Mouse (Mus musculus): ENCODE measurements around the gene Cdyl. TPM values are rescaled to one million over a fixed set of nuclear protein-coding genes. Genes with fewer than 3 reads are reported as not detected.

The Cdyl gene
- polyA plus RNA-seq, 2 experiments, result 7.9 to 10.4 TPM

DNA sequence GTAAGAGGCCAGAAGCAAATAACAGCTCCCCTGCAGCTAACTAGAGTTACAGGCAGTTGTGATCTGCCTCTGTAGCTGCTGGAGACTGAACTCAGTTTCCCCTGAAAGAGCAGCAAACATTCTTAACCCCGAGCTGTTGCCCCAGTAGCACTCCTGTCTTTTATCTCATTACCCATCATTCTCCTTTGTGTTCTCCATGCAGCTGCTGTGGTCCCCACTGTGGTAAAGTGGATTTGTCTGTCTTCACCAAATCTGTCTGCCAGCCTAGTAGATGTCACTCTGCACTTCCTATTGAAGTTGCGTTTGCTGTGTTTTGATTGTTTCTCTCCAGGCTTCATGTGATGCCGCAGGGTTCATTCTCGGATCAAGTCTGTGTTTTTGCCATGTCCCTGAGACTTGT is 130.8 kb downstream of the Cdyl start:
- H3K4me2 ChIP-seq (ENCODE audit: low read depth), result no peak overlapping the region
- 60% methylated on average over 4 of the region's 4 CpGs for WGBS (ENCODE audit: insufficient replicate concordance)

DNA sequence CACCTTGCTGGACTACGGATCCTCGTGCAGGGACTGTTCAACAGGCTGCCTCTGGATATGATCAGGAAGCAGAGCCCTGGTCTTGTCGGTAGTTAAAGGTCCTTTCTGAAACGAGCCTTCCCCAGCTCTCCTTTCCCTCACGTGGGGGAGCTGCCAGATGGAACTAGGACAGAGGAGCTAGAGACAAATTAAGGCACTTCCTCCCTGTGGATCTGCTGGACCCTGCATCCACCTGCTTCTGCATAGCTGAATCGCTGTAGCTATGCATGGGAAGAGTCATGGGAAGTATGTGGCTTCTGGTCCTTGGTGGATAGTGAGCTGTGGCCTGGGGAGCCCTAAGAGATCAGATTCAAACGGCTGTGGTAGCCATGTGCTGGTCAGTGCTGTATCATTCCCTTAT is 134.7 kb downstream of the Cdyl start:
- Histone ChIP-seq H3K4me2 (ENCODE audit: low read depth) (peak overlapping the region; percentile 81), H3K27me3 (ENCODE audit: control insufficient read depth, insufficient read depth, low read length) (no peaks in the 10 kb centered on the region), H3K36me3 (replicated peaks; ENCODE audit: control insufficient read depth, insufficient read depth, low read depth) (no peaks in the 10 kb centered on the region), H3K4me3 (ENCODE audit: insufficient read depth in 1 of 2, low read depth in 2 of 2, low read length in 2 of 2) (no peak overlapping the region), H3K9me3 (ENCODE audit: control insufficient read depth, low read length) (no peaks in the 10 kb centered on the region), H3K27ac (peak overlapping the region; percentile 84), H3K9ac (replicated peaks) (peak overlapping the region; percentile 10; the same call in 1 of the 2 replicates), H3K4me1 (replicated peaks; ENCODE audit: control insufficient read depth in 2 of 2, insufficient read depth in 2 of 2, low read length in 1 of 2) (peaks cover 50 to 64% of the 10 kb centered on the region in 2 experiments)
- 46% methylated on average over 7 of the region's 7 CpGs for WGBS (ENCODE audit: insufficient replicate concordance)
- no peak for DNase-seq (ENCODE audit: low read depth in 3 of 3, low spot score in 3 of 3)
- no peak for ATAC-seq (ENCODE audit: insufficient read depth)
- TF ChIP-seq EP300 (IDR thresholded peaks at IDR 0.05; ENCODE audit: low read depth) (no peak), CTCF (IDR thresholded peaks at IDR 0.05; ENCODE audit: low read depth) (no peak)

More for the DNA sequence above, 130.8 kb downstream of the Cdyl start:
- DNase-seq (ENCODE audit: low read depth in 3 of 3, low spot score in 3 of 3) (no peak), ATAC-seq (ENCODE audit: insufficient read depth) (no peak)
- Histone ChIP-seq H3K27me3 (ENCODE audit: control insufficient read depth, insufficient read depth, low read length) (no peaks in the 10 kb centered on the region), H3K4me3 (ENCODE audit: insufficient read depth in 1 of 2, low read depth in 2 of 2, low read length in 2 of 2) (no peak overlapping the region), H3K9me3 (ENCODE audit: control insufficient read depth, low read length) (no peaks in the 10 kb centered on the region), H3K9ac (replicated peaks) (no peak overlapping the region), H3K4me1 (replicated peaks; ENCODE audit: control insufficient read depth in 2 of 2, insufficient read depth in 2 of 2, low read length in 1 of 2) (peaks cover 49 to 52% of the 10 kb centered on the region in 2 experiments), H3K27ac (no peak overlapping the region), H3K36me3 (replicated peaks; ENCODE audit: control insufficient read depth, insufficient read depth, low read depth) (no peaks in the 10 kb centered on the region)
- TF ChIP-seq CTCF (IDR thresholded peaks at IDR 0.05; ENCODE audit: low read depth), result no peak
- TF ChIP-seq EP300 (IDR thresholded peaks at IDR 0.05; ENCODE audit: low read depth), result no peak

DNA sequence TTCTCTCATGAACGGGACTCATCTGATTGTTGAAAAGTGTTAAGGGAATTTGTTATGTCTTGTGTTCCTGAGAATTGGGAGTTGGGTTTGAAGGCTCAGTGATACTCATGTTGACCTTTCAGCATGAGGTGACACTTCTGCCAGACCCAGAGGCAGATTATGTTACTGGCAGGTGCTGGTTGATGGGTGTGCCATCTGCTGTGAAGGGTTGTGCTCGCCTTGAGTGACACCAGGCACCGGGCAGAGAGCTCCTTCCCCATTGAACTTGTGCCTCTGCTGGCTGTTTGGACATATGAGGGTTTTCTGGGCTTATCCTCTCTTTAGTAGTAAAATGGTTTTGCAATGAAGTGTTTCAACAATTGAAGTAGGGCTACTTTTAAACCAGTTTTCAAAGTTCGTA is 135.1 kb downstream of the Cdyl start:
- peak overlapping the region; percentile 84 for H3K27ac ChIP-seq
- peak overlapping the region; percentile 81 for H3K4me2 ChIP-seq (ENCODE audit: low read depth)
- ATAC-seq (ENCODE audit: insufficient read depth), result peak; percentile 58
- H3K27me3 ChIP-seq (ENCODE audit: control insufficient read depth, insufficient read depth, low read length), result no peaks in the 10 kb centered on the region
- WGBS (ENCODE audit: insufficient replicate concordance), result 42% methylated on average over 4 of the region's 4 CpGs
- peak overlapping the region; percentile 10 for H3K9ac ChIP-seq (replicated peaks)
- DNase-seq (ENCODE audit: low read depth in 3 of 3, low spot score in 3 of 3), result peak in 1 of 3 experiments; percentile 42
- TF ChIP-seq EP300 (IDR thresholded peaks at IDR 0.05; ENCODE audit: low read depth) (no peak), CTCF (IDR thresholded peaks at IDR 0.05; ENCODE audit: low read depth) (no peak)
- no peaks in the 10 kb centered on the region for H3K9me3 ChIP-seq (ENCODE audit: control insufficient read depth, low read length)
- H3K36me3 ChIP-seq (replicated peaks; ENCODE audit: control insufficient read depth, insufficient read depth, low read depth), result no peaks in the 10 kb centered on the region
- H3K4me1 ChIP-seq (replicated peaks; ENCODE audit: control insufficient read depth in 2 of 2, insufficient read depth in 2 of 2, low read length in 1 of 2), result peaks cover 48 to 60% of the 10 kb centered on the region in 2 experiments
- H3K4me3 ChIP-seq (ENCODE audit: insufficient read depth in 1 of 2, low read depth in 2 of 2, low read length in 2 of 2), result no peak overlapping the region

DNA sequence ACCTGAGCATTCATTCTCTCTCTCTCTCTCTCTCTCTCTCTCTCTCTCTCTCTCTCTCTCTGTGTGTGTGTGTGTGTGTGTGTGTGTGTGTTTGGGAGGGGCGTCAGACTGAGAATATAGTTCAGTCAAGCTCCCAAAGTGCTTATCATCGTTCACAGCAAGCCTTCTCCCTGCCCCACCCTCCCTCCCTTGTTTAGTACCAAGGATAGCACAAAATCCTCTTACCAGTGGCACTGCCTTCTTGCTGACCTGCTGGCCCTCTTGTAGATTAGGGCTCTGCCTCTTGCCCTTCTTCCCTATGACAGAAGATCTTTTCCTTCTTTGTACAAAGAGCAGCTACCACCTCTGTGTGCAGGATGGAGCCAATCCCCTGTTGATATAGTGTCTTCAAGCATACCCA is 136.3 kb downstream of the Cdyl start:
- Histone ChIP-seq H3K9me3 (ENCODE audit: control insufficient read depth, low read length) (no peaks in the 10 kb centered on the region), H3K4me3 (ENCODE audit: insufficient read depth in 1 of 2, low read depth in 2 of 2, low read length in 2 of 2) (peak overlapping the region; percentile 11 to 17; a peak in 3 of 4 replicates), H3K27ac (peak overlapping the region; percentile 84), H3K27me3 (ENCODE audit: control insufficient read depth, insufficient read depth, low read length) (no peaks in the 10 kb centered on the region), H3K9ac (replicated peaks) (peak overlapping the region; percentile 59), H3K4me1 (replicated peaks; ENCODE audit: control insufficient read depth in 2 of 2, insufficient read depth in 2 of 2, low read length in 1 of 2) (peaks cover 47 to 57% of the 10 kb centered on the region in 2 experiments), H3K4me2 (ENCODE audit: low read depth) (peak overlapping the region; percentile 81), H3K36me3 (replicated peaks; ENCODE audit: control insufficient read depth, insufficient read depth, low read depth) (no peaks in the 10 kb centered on the region)
- DNase-seq (ENCODE audit: low read depth in 3 of 3, low spot score in 3 of 3), result peak; percentile 67 to 72 (median 68)
- peak; percentile 89 for ATAC-seq (ENCODE audit: insufficient read depth)
- WGBS (ENCODE audit: insufficient replicate concordance), result 16% methylated on average over 2 of the region's 2 CpGs
- TF ChIP-seq EP300 (IDR thresholded peaks at IDR 0.05; ENCODE audit: low read depth) (peak; percentile 63), CTCF (IDR thresholded peaks at IDR 0.05; ENCODE audit: low read depth) (no peak)

DNA sequence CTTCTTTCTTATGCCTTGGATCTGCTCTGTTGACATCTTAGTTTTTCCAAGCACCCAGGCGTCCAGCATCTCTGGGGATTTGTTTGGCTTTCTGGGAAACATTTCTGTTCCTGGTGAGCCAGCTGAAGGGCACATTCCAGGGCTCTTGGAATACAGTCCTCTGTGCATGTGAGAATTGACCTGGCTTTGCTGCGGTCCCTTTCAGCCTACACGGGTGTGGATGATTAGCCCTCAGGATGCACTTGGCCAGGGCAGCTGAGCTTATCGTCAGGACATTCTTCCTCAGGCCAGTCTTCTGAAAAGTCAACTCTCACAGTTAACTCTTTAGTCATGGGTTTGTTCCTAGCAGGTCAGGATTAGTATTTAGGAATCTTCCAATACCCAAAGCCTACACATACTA is 136.7 kb downstream of the Cdyl start:
- peaks cover 47 to 57% of the 10 kb centered on the region in 2 experiments for H3K4me1 ChIP-seq (replicated peaks; ENCODE audit: control insufficient read depth in 2 of 2, insufficient read depth in 2 of 2, low read length in 1 of 2)
- peak; percentile 24; the same call in 1 of the 2 replicates for ATAC-seq (ENCODE audit: insufficient read depth)
- peak overlapping the region; percentile 59 for H3K9ac ChIP-seq (replicated peaks)

More for the DNA sequence above, 136.7 kb downstream of the Cdyl start:
- peak overlapping the region; percentile 11 to 17; a peak in 2 of 4 replicates for H3K4me3 ChIP-seq (ENCODE audit: insufficient read depth in 1 of 2, low read depth in 2 of 2, low read length in 2 of 2)
- DNase-seq (ENCODE audit: low read depth in 3 of 3, low spot score in 3 of 3), result no peak
- H3K27ac ChIP-seq, result peak overlapping the region; percentile 84
- peak overlapping the region; percentile 81 for H3K4me2 ChIP-seq (ENCODE audit: low read depth)
- H3K9me3 ChIP-seq (ENCODE audit: control insufficient read depth, low read length), result no peaks in the 10 kb centered on the region
- no peaks in the 10 kb centered on the region for H3K36me3 ChIP-seq (replicated peaks; ENCODE audit: control insufficient read depth, insufficient read depth, low read depth)
- H3K27me3 ChIP-seq (ENCODE audit: control insufficient read depth, insufficient read depth, low read length), result no peaks in the 10 kb centered on the region
- no peak for TF ChIP-seq CTCF (IDR thresholded peaks at IDR 0.05; ENCODE audit: low read depth)
- TF ChIP-seq EP300 (IDR thresholded peaks at IDR 0.05; ENCODE audit: low read depth), result no peak
- 29% methylated on average over 4 of the region's 4 CpGs for WGBS (ENCODE audit: insufficient replicate concordance)
